7 mouse cellular contexts compared by ENCODE assay signal in genomic region chr2:158625697-158626096, GRCm38 (mm10). TPM values are rescaled to one million over a fixed set of nuclear protein-coding genes. Genes with fewer than 3 reads are reported as not detected.
DNase-seq lines count a peak whose midpoint lies in the region; ATAC-seq and TF ChIP-seq lines count a peak whose summit lies in the region.

No protein-coding gene starts in this region.

- H3K27ac ChIP-seq in lung, postnatal 0 days (ENCODE audit: low read length), result no peak overlapping the region
- H3K27ac ChIP-seq in forebrain, embryonic 12.5 days, result no peak overlapping the region
- no peak overlapping the region for H3K27ac ChIP-seq in limb, embryonic 14.5 days (replicated peaks; ENCODE audit: low read depth, low read length)
- H3K27ac ChIP-seq in stomach, embryonic 15.5 days, result no peak overlapping the region

- H3K9me3 ChIP-seq in lung, postnatal 0 days (ENCODE audit: low read length), result no peaks in the 10 kb centered on the region
- H3K9me3 ChIP-seq in forebrain, embryonic 12.5 days, result no peaks in the 10 kb centered on the region
- no peaks in the 10 kb centered on the region for H3K9me3 ChIP-seq in limb, embryonic 14.5 days (ENCODE audit: control insufficient read depth, low read length)
- no peaks in the 10 kb centered on the region for H3K9me3 ChIP-seq in stomach, embryonic 15.5 days

- DNase-seq in lung, postnatal 0 days (ENCODE audit: low spot score), result no peak
- no peak for DNase-seq in lung, adult 18-20 months
- DNase-seq in limb, embryonic 14.5 days (ENCODE audit: low spot score), result no peak
- no peak for DNase-seq in adrenal gland, adult 18-20 months (ENCODE audit: low spot score in 2 of 2)
- no peak for DNase-seq in left cerebral cortex, adult 18-20 months (ENCODE audit: low spot score in 2 of 2)

- no peak for TF ChIP-seq EP300 in lung, postnatal 0 days (IDR thresholded peaks at IDR 0.05)

- TF ChIP-seq CTCF in lung, postnatal 0 days (IDR thresholded peaks at IDR 0.05), result no peak

- WGBS in lung, postnatal 0 days, result 26% methylated on average over 8 of the region's 8 CpGs
- 48% methylated on average over 8 of the region's 8 CpGs for WGBS in forebrain, embryonic 12.5 days
- WGBS in limb, embryonic 14.5 days, result 40% methylated on average over 8 of the region's 8 CpGs
- WGBS in stomach, embryonic 15.5 days, result 29% methylated on average over 8 of the region's 8 CpGs

- peak overlapping the region; percentile 99 for H3K4me3 ChIP-seq in lung, postnatal 0 days (ENCODE audit: low read depth, low read length)
- peak overlapping the region; percentile 89 for H3K4me3 ChIP-seq in forebrain, embryonic 12.5 days (replicated peaks)
- peak overlapping the region; percentile 94 for H3K4me3 ChIP-seq in limb, embryonic 14.5 days (replicated peaks; ENCODE audit: low read length)
- H3K4me3 ChIP-seq in stomach, embryonic 15.5 days (replicated peaks), result peak overlapping the region; percentile 64

- H3K27me3 ChIP-seq in lung, postnatal 0 days (replicated peaks; ENCODE audit: insufficient read depth, low read length), result no peaks in the 10 kb centered on the region; the same call in 1 of the 2 replicates
- peaks cover 17% of the 10 kb centered on the region for H3K27me3 ChIP-seq in forebrain, embryonic 12.5 days
- H3K27me3 ChIP-seq in limb, embryonic 14.5 days (ENCODE audit: control insufficient read depth, insufficient read depth, low read length), result no peaks in the 10 kb centered on the region
- H3K27me3 ChIP-seq in stomach, embryonic 15.5 days (replicated peaks), result no peaks in the 10 kb centered on the region

- no peak for ATAC-seq in lung, postnatal 0 days
- no peak for ATAC-seq in forebrain, embryonic 12.5 days (ENCODE audit: low FRiP score)
- no peak for ATAC-seq in limb, embryonic 14.5 days (ENCODE audit: low FRiP score, low read depth)
- no peak for ATAC-seq in stomach, embryonic 15.5 days (ENCODE audit: insufficient read depth, low FRiP score, low read depth)

- H3K4me1 ChIP-seq in lung, postnatal 0 days (ENCODE audit: insufficient read depth, low read depth, low read length), result peaks cover 7% of the 10 kb centered on the region; the same call in 1 of the 2 replicates
- H3K4me1 ChIP-seq in forebrain, embryonic 12.5 days, result peaks cover 18% of the 10 kb centered on the region
- peaks cover 10% of the 10 kb centered on the region for H3K4me1 ChIP-seq in limb, embryonic 14.5 days (ENCODE audit: control insufficient read depth, insufficient read depth, low read length)
- H3K4me1 ChIP-seq in stomach, embryonic 15.5 days, result 0 out of 2 replicates have a peak, but pooled peaks cover 7% of the 10 kb centered on the region

- H3K9ac ChIP-seq in lung, postnatal 0 days (replicated peaks; ENCODE audit: low read depth), result peak overlapping the region; percentile 75
- peak overlapping the region; percentile 89 for H3K9ac ChIP-seq in forebrain, embryonic 12.5 days
- H3K9ac ChIP-seq in limb, embryonic 14.5 days (ENCODE audit: low read depth, low read length, severe bottlenecking), result peak overlapping the region; percentile 86
- peak overlapping the region; percentile 67; the same call in 1 of the 2 replicates for H3K9ac ChIP-seq in stomach, embryonic 15.5 days

- peaks cover 3% of the 10 kb centered on the region; the same call in 1 of the 2 replicates for H3K36me3 ChIP-seq in lung, postnatal 0 days (ENCODE audit: insufficient read depth, low read length)
- peaks cover 29% of the 10 kb centered on the region for H3K36me3 ChIP-seq in forebrain, embryonic 12.5 days (replicated peaks)
- H3K36me3 ChIP-seq in limb, embryonic 14.5 days (ENCODE audit: control insufficient read depth, insufficient read depth, low read length), result peaks cover 35% of the 10 kb centered on the region
- peaks cover 21% of the 10 kb centered on the region for H3K36me3 ChIP-seq in stomach, embryonic 15.5 days

- H3K4me2 ChIP-seq in lung, postnatal 0 days (replicated peaks; ENCODE audit: low read depth, low read length), result peak overlapping the region; percentile 75
- peak overlapping the region; percentile 71 for H3K4me2 ChIP-seq in forebrain, embryonic 12.5 days
- H3K4me2 ChIP-seq in limb, embryonic 14.5 days (replicated peaks; ENCODE audit: low read depth, low read length, severe bottlenecking), result peak overlapping the region; percentile 70
- H3K4me2 ChIP-seq in stomach, embryonic 15.5 days, result peak overlapping the region; percentile 59

- no peak for TF ChIP-seq POLR2A in limb, embryonic 14.5 days (IDR thresholded peaks at IDR 0.05; ENCODE audit: borderline replicate concordance, extremely low read depth, insufficient read depth, insufficient read length)

RNA-seq across cellular contexts. Expression of gene Actr5, which starts 1.0 kb away (rescaled TPM):
- polyA plus RNA-seq in lung, postnatal 0 days (2015; fragmentation: Nextera tagmentation; extraction: Ambion mirVana), result 6.4 and 6.6 TPM in 2 replicates
- 20.3 and 22.6 TPM in 2 replicates for polyA plus RNA-seq in forebrain, embryonic 12.5 days (2016; fragmentation: Nextera tagmentation; extraction: Ambion mirVana)
- polyA plus RNA-seq in limb, embryonic 14.5 days (2012; rRNA removed), result 13.5 and 14.5 TPM in 2 replicates
- polyA plus RNA-seq in limb, embryonic 14.5 days (2014; fragmentation: Nextera tagmentation; extraction: Ambion mirVana), result 12.3 and 13.4 TPM in 2 replicates
- 8.7 and 9.7 TPM in 2 replicates for polyA plus RNA-seq in stomach, embryonic 15.5 days (2015; fragmentation: Nextera tagmentation; extraction: Ambion mirVana)
- total RNA-seq in adrenal gland, adult 18-20 months (2021), result 10 to 100 TPM; 11.9 to 12.8 TPM
- total RNA-seq in left cerebral cortex, adult 18-20 months (2021), result 10 to 100 TPM; 11.3 to 12.1 TPM

RNA-seq across cellular contexts. Expression of gene Slc32a1, which starts 15.1 kb away (rescaled TPM):
- not detected in 2 replicates for polyA plus RNA-seq in lung, postnatal 0 days (2015; fragmentation: Nextera tagmentation; extraction: Ambion mirVana)
- 3.8 and 4.3 TPM in 2 replicates for polyA plus RNA-seq in forebrain, embryonic 12.5 days (2016; fragmentation: Nextera tagmentation; extraction: Ambion mirVana)
- 0.21 and 0.36 TPM in 2 replicates for polyA plus RNA-seq in limb, embryonic 14.5 days (2012; rRNA removed)
- not detected in 2 replicates for polyA plus RNA-seq in limb, embryonic 14.5 days (2014; fragmentation: Nextera tagmentation; extraction: Ambion mirVana)
- not detected in 2 replicates for polyA plus RNA-seq in stomach, embryonic 15.5 days (2015; fragmentation: Nextera tagmentation; extraction: Ambion mirVana)
- total RNA-seq in adrenal gland, adult 18-20 months (2021), result not detected
- total RNA-seq in left cerebral cortex, adult 18-20 months (2021), result 100 to 1,000 TPM in 1 of 2 experiments, 10 to 100 TPM in 1; 99.3 to 102 TPM

RNA-seq across cellular contexts. Expression of gene Ppp1r16b, which starts 39.5 kb away (rescaled TPM):
- 30.6 and 48.6 TPM in 2 replicates for polyA plus RNA-seq in lung, postnatal 0 days (2015; fragmentation: Nextera tagmentation; extraction: Ambion mirVana)
- polyA plus RNA-seq in forebrain, embryonic 12.5 days (2016; fragmentation: Nextera tagmentation; extraction: Ambion mirVana), result 2.9 and 3.2 TPM in 2 replicates
- 1.1 and 1.4 TPM in 2 replicates for polyA plus RNA-seq in limb, embryonic 14.5 days (2012; rRNA removed)
- 3.9 and 4.1 TPM in 2 replicates for polyA plus RNA-seq in limb, embryonic 14.5 days (2014; fragmentation: Nextera tagmentation; extraction: Ambion mirVana)
- polyA plus RNA-seq in stomach, embryonic 15.5 days (2015; fragmentation: Nextera tagmentation; extraction: Ambion mirVana), result 3.8 and 4.2 TPM in 2 replicates
- total RNA-seq in adrenal gland, adult 18-20 months (2021), result 10 to 100 TPM in 1 of 2 experiments, 1 to 10 TPM in 1; 6.9 to 11.5 TPM
- total RNA-seq in left cerebral cortex, adult 18-20 months (2021), result 100 to 1,000 TPM; 124 to 132 TPM
